ENCODE assay signal across 10 mouse cellular contexts in the genomic region with DNA sequence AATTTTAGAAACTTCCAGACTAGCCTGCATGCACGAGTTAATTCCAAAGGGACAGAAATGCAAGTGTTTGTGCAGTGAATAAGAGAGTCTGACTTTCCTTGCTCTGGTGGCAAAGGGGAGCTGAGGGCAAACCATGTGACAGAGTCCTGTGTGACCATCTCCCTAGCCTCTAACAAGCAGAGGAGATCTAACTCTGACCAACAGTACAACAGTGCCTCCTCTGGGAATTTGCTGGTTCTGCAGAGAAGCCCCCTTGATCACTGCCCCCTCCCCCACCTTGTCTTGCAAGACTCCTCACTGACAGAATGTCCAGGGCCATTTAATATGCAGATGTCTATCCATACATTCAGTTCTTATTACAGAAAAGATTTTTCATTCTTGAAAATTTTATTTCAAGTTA. TPM values are rescaled to one million over a fixed set of nuclear protein-coding genes. Genes with fewer than 3 reads are reported as not detected.
DNase-seq lines count a peak whose midpoint lies in the region; ATAC-seq and TF ChIP-seq lines count a peak whose summit lies in the region.
"Had no signal": no experiment of that assay in that cellular context is flagged by ENCODE, and none has a peak within 500 bp of the region (broad histone marks: within the 10 kb centered on the region; RNA-seq: fewer than 3 reads in every experiment).

No protein-coding gene starts in this region.

- peaks cover 3% of the 10 kb centered on the region; the same call in 1 of the 2 replicates for H3K4me1 ChIP-seq in cerebellum, adult 2 months (ENCODE audit: control insufficient read depth, insufficient read depth, low read length)
- peaks cover 11% of the 10 kb centered on the region for H3K4me1 ChIP-seq in forebrain, embryonic 16.5 days (replicated peaks; ENCODE audit: control insufficient read depth, insufficient read depth, low read length)
- peaks cover 9% of the 10 kb centered on the region; the same call in 1 of the 2 replicates for H3K4me1 ChIP-seq in midbrain, embryonic 14.5 days (ENCODE audit: control insufficient read depth, insufficient read depth, low read length)
- no peaks in the 10 kb centered on the region for H3K4me1 ChIP-seq in liver, embryonic 11.5 days (replicated peaks; ENCODE audit: control insufficient read depth, insufficient read depth, low read length)

- no peak overlapping the region for H3K4me2 ChIP-seq in forebrain, embryonic 16.5 days (ENCODE audit: low read length)
- peak overlapping the region; percentile 28 for H3K4me2 ChIP-seq in midbrain, embryonic 14.5 days (ENCODE audit: low read length)
- H3K4me2 ChIP-seq in liver, embryonic 11.5 days, result no peak overlapping the region

- peak; percentile 83 for TF ChIP-seq CTCF in cerebellum, adult 2 months (IDR thresholded peaks at IDR 0.05; ENCODE audit: borderline replicate concordance, insufficient read depth, low read depth, low read length)

- no peak overlapping the region for H3K9ac ChIP-seq in forebrain, embryonic 16.5 days (replicated peaks; ENCODE audit: low read depth, low read length)
- no peak overlapping the region for H3K9ac ChIP-seq in midbrain, embryonic 14.5 days (replicated peaks; ENCODE audit: low read length)
- no peak overlapping the region for H3K9ac ChIP-seq in liver, embryonic 11.5 days (ENCODE audit: low read depth, low read length)

- H3K9me3 ChIP-seq in forebrain, embryonic 16.5 days (ENCODE audit: control insufficient read depth, low read length), result no peaks in the 10 kb centered on the region
- H3K9me3 ChIP-seq in midbrain, embryonic 14.5 days (ENCODE audit: control insufficient read depth, low read length), result no peaks in the 10 kb centered on the region
- no peaks in the 10 kb centered on the region for H3K9me3 ChIP-seq in liver, embryonic 11.5 days (ENCODE audit: control insufficient read depth, low read length)

- peak overlapping the region; percentile 59 for H3K4me3 ChIP-seq in cerebellum, adult 2 months (replicated peaks; ENCODE audit: insufficient read depth, low read depth, low read length)
- no peak overlapping the region for H3K4me3 ChIP-seq in forebrain, embryonic 16.5 days (replicated peaks; ENCODE audit: low read length)
- H3K4me3 ChIP-seq in midbrain, embryonic 14.5 days (replicated peaks; ENCODE audit: low read depth, low read length), result peak overlapping the region; percentile 12; the same call in 1 of the 2 replicates
- no peak overlapping the region for H3K4me3 ChIP-seq in liver, embryonic 11.5 days (ENCODE audit: low read depth, low read length)

- ATAC-seq in forebrain, embryonic 16.5 days, result peak; percentile 50
- ATAC-seq in midbrain, embryonic 14.5 days (ENCODE audit: low FRiP score, low TSS enrichment), result no peak
- no peak for ATAC-seq in liver, embryonic 11.5 days (replicated peaks; ENCODE audit: low FRiP score)

- no peak overlapping the region for H3K27ac ChIP-seq in cerebellum, adult 2 months (ENCODE audit: insufficient read depth, low read length)
- no peak overlapping the region for H3K27ac ChIP-seq in forebrain, embryonic 16.5 days (ENCODE audit: low read length)
- H3K27ac ChIP-seq in midbrain, embryonic 14.5 days (replicated peaks; ENCODE audit: low read depth, low read length), result no peak overlapping the region
- no peak overlapping the region for H3K27ac ChIP-seq in liver, embryonic 11.5 days (ENCODE audit: low read depth, low read length)

- peak; percentile 44; the same call in 1 of the 2 replicates for TF ChIP-seq POLR2A in cerebellum, adult 2 months (IDR thresholded peaks at IDR 0.05; ENCODE audit: borderline replicate concordance, insufficient read depth, low read length)

- peak; percentile 6 for DNase-seq in Muller cell, postnatal 12 days (ENCODE audit: inconsistent ontology term)
- DNase-seq in cerebellum, adult 2 months, result peak; percentile 72 to 84
- DNase-seq in midbrain, embryonic 14.5 days, result peak; percentile 83
- no peak for DNase-seq in urinary bladder, postnatal 10 days (ENCODE audit: low spot score)
- no peak for DNase-seq in liver, embryonic 11.5 days (ENCODE audit: low spot score)
- no peak for DNase-seq in urinary bladder, adult 18-20 months (ENCODE audit: low spot score in 2 of 2)
- no peak for DNase-seq in adrenal gland, postnatal 4 days (ENCODE audit: low spot score in 2 of 2)
- DNase-seq: kidney, adult 2 months had no signal

- H3K36me3 ChIP-seq in forebrain, embryonic 16.5 days (ENCODE audit: control insufficient read depth, insufficient read depth), result no peaks in the 10 kb centered on the region
- no peaks in the 10 kb centered on the region for H3K36me3 ChIP-seq in midbrain, embryonic 14.5 days (ENCODE audit: control insufficient read depth, insufficient read depth, low read length)
- no peaks in the 10 kb centered on the region for H3K36me3 ChIP-seq in liver, embryonic 11.5 days (ENCODE audit: control insufficient read depth, insufficient read depth, low read length)

- 0% methylated on average over 1 of the region's 1 CpGs for WGBS in cerebellum, adult 2 months
- WGBS in forebrain, embryonic 16.5 days, result 7% methylated on average over 1 of the region's 1 CpGs
- WGBS in midbrain, embryonic 14.5 days, result 2% methylated on average over 1 of the region's 1 CpGs
- WGBS in liver, embryonic 11.5 days, result 10% methylated on average over 1 of the region's 1 CpGs

- no peaks in the 10 kb centered on the region for H3K27me3 ChIP-seq in cerebellum, adult 2 months (ENCODE audit: control insufficient read depth, insufficient read depth, low read length)
- H3K27me3 ChIP-seq in forebrain, embryonic 16.5 days (replicated peaks; ENCODE audit: control insufficient read depth, insufficient read depth, low read length), result no peaks in the 10 kb centered on the region
- H3K27me3 ChIP-seq in midbrain, embryonic 14.5 days (ENCODE audit: control insufficient read depth, insufficient read depth, low read length), result no peaks in the 10 kb centered on the region
- H3K27me3 ChIP-seq in liver, embryonic 11.5 days (replicated peaks; ENCODE audit: control insufficient read depth, insufficient read depth, low read length), result peaks cover 12% of the 10 kb centered on the region

RNA-seq across cellular contexts. Expression of a gene that starts 3.2 kb away (rescaled TPM):
- polyA plus RNA-seq in cerebellum, adult 2 months (2012; rRNA removed), result 20.7 and 24.7 TPM in 2 replicates
- polyA plus RNA-seq in forebrain, embryonic 16.5 days (2015; fragmentation: Nextera tagmentation; extraction: Ambion mirVana), result 9.6 and 13.6 TPM in 2 replicates
- polyA plus RNA-seq in midbrain, embryonic 14.5 days (2014; fragmentation: Nextera tagmentation; extraction: Ambion mirVana), result 18.0 and 22.5 TPM in 2 replicates
- polyA plus RNA-seq in liver, embryonic 11.5 days (2014; fragmentation: Nextera tagmentation; extraction: Ambion mirVana), result 0.18 TPM in 1 of 2 replicates, not detected in the other
- under 1 TPM; 0.08 to 0.76 TPM for total RNA-seq in adrenal gland, postnatal 4 days (2021)
- total RNA-seq: common myeloid progenitor, adult 5-6 weeks had no signal
- polyA plus RNA-seq: kidney, adult 2 months had no signal

Comparison
In these comparisons a context has a peak if more than half of its experiments do, and no peak if none do; other contexts are left out.
1. DNase-seq: peak in Muller cell, postnatal 12 days (single experiment), cerebellum, adult 2 months (2 of 2) and midbrain, embryonic 14.5 days (single experiment); none in urinary bladder, postnatal 10 days (single experiment), liver, embryonic 11.5 days (single experiment), urinary bladder, adult 18-20 months (0 of 2) and adrenal gland, postnatal 4 days (0 of 2).
2. H3K4me3 ChIP-seq: peak in cerebellum, adult 2 months (single experiment) and midbrain, embryonic 14.5 days (single experiment); none in forebrain, embryonic 16.5 days (single experiment) and liver, embryonic 11.5 days (single experiment).